Mouse (Mus musculus) MEL (cell line): ENCODE data around the gene Zfp385b.

Experiments
- CTCF ChIP-seq, 3 experiments: IDR thresholded peaks in 2 of 3; conservative IDR thresholded peaks in 1 of 3; 2 replicates each; pipeline ENCODE4 v1.5.1; 2011 to 2012; ENCODE audit warnings: low read length in 3 of 3, low read depth in 2 of 3, mild to moderate bottlenecking in 2 of 3, improper control_type of control experiment in 1 of 3, inconsistent platforms in 1 of 3, mixed read lengths in 1 of 3, moderate library complexity in 1 of 3; ENCODE audit not compliant: control insufficient read depth in 1 of 3, insufficient read depth in 1 of 3, poor library complexity in 1 of 3, severe bottlenecking in 1 of 3
- ELF1 ChIP-seq: IDR thresholded peaks from 2 replicates; pipeline ENCODE4 v1.6.1; 2014; ENCODE audit warnings: low read depth, mild to moderate bottlenecking, inconsistent platforms, low read length, improper control_type of control experiment, moderate library complexity

GRCm38 (mm10) chr2:77487151-77487550, 332.3 kb downstream of the Zfp385b start:
- no peak for TF ChIP-seq ELF1
- TF ChIP-seq CTCF (IDR thresholded peaks at IDR 0.05 in 2 of 3, conservative IDR thresholded peaks at IDR 0.05 in 1 of 3; ENCODE audit: control insufficient read depth in 1 of 3, insufficient read depth in 1 of 3, low read depth in 2 of 3, low read length in 3 of 3, poor library complexity in 1 of 3, severe bottlenecking in 1 of 3), result no peak
